Mouse (Mus musculus): ENCODE measurements around the gene Cpe.

Cpe gene

GRCm38 (mm10) chr8:64692651-64693201 is at the start of gene Cpe:
Gene Cpe, minus strand, starts transcription at chr8:64693054.
- peak; percentile 84 to 89 for DNase-seq

- DNase-seq, result no peak
Observed at GRCm38 (mm10) chr8:64740547-64741211, 47.8 kb upstream of the Cpe start.

DNA sequence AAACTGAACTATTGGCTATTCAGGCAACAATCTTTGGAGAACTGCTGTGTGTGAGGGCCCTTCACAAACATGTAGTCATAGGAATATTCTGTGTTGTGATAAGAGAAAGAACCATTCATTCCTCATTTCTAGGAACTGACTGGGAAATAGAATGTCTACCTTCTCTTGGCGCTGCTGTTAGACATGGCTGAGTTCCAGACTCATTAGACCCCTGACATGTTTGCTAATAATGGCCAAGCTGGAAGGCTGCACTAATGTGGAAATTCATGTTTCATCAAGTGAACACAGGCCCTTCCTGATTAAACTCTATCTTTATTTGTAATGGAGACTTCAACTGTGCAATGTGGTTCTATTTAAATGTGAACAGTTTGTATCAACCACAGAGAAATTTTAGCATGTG is 46.1 kb upstream of the Cpe start:
- DNase-seq, result no peak

- DNase-seq, result no peak
Observed at GRCm38 (mm10) chr8:64736767-64737323, 44.0 kb upstream of the Cpe start.

GRCm38 (mm10) chr8:64735161-64735560 is 42.3 kb upstream of the Cpe start:
- DNase-seq, result no peak

DNA sequence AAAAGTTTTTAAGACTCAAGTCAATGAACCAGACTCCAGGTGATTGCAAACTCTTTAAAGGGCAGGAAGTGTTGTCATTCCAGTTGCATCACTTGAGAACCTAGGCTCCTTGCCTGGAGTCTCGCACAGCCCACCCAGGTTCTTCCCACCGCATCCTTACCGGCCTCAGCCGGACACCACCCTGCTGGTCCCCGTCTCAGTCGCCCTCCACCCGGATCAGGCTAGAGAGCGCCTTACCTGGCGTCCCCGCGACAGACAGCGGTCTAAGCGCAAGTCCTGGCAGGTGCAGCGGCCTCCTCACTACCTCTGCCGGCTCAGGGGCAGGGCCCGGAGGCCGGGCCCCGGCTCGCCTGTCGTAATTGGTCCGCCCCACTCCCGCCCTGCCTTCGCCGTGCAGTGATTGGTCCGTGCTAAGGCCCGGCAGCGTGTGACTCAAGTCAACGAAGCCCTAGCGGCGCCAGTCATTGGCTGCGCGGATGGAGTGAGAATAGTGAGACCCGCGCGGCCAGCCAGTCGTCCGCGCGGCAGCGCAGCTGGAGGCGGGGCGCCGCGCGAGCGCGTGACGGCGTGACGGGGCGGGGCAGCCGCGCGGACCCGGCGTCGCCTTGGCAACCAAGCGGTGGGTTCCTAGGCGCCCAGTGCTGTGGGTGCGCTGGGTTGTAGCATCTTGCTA is 40.6 kb upstream of the Cpe start, which contains the start of gene Msmo1:
Gene Msmo1, minus strand, starts transcription at position 522 of the 673 bp plus-strand sequence.
- peak; percentile 95 to 98 for DNase-seq

- no peak for DNase-seq
Observed at GRCm38 (mm10) chr8:64732596-64732995, 39.7 kb upstream of the Cpe start.

DNA sequence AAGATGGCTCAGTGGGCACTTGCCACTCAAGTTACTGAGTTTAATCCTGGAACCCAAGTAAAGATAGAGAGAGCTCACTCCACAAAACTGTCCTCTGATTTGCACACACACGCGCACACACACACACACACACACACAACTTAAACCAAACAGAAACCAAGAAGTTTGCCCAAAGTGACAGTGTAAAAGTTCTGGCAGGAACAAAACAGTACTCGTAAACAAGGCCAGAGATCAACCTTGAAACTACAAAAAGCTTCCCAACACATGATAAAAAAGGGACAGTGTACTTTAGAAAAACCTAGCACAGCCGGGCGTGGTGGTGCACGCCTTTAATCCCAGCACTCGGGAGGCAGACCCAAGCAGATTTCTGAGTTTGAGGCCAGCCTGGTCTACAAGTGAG is 35.3 kb upstream of the Cpe start:
- no peak for DNase-seq

DNA sequence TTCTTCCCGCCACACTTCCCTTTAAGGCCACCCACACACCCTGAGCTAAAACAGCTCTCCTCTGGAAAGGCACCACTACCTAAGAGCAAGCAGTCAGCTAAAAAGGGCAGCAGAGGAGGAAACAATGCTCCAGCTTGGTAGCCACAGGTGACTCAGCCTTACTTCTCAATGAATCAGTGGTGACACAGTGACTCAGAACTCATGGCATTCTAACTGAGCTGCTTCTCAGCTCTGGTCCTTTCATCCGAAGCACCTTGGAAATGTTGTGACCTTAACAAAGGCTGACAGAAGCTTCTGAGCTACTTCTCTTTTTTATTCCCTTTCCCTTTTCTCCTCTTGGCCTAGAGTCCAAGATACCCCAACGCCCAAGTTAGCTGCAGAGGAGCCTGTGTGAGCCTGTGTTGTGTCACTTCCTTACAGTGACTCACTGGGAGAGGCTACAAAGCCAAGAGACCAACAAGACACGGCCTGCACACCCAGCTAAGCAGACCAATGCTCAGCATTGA is 33.4 kb upstream of the Cpe start:
- no peak for DNase-seq

- DNase-seq, result no peak
Observed at GRCm38 (mm10) chr8:64723206-64723605, 30.4 kb upstream of the Cpe start.

GRCm38 (mm10) chr8:64717868-64718267 is 25.0 kb upstream of the Cpe start:
- DNase-seq, result no peak

GRCm38 (mm10) chr8:64712499-64712898 is 19.6 kb upstream of the Cpe start:
- DNase-seq, result no peak

DNA sequence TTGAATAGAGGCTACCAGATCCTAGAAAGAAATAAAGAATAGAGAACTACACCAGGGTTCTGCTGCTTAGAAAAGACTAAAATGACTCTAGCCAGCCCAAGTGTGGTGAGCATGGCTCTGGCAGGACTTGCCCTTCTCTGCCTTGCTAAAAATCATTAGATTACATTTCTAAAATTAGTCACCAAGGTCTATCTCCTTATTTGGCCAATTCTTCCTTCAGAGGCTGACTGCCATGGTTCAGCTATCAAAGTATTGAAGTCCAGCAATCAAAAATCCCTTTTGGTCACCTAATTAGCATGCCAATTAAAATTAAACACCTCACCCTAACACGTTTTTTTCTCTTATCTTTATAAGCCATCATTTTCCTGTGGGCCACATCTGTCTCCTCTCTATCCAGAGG is 18.7 kb upstream of the Cpe start:
- DNase-seq, result no peak

GRCm38 (mm10) chr8:64707481-64707880 is 14.6 kb upstream of the Cpe start:
- DNase-seq, result no peak

DNA sequence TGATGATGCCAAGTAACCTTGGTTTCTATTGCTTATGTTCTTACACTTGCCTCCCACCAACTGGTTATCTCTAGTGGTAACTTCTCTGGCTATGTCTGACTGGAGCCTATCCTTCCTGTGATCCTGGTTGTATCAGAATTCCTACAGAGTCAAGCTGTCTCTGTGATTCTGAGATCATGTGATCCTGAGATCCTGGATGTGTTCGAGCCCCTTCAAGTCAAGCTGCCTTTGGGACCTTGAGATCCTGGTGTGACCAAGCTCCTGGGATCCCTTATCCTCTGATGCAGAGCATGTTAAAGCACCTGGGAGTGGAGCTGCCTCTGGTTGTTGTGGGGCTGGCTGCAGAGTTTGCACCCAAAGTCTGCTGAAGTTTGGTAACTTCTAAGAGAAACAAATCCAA is 10.3 kb upstream of the Cpe start:
- no peak for DNase-seq

- no peak for DNase-seq
Observed at GRCm38 (mm10) chr8:64691591-64692401, 1.1 kb downstream of the Cpe start.

DNA sequence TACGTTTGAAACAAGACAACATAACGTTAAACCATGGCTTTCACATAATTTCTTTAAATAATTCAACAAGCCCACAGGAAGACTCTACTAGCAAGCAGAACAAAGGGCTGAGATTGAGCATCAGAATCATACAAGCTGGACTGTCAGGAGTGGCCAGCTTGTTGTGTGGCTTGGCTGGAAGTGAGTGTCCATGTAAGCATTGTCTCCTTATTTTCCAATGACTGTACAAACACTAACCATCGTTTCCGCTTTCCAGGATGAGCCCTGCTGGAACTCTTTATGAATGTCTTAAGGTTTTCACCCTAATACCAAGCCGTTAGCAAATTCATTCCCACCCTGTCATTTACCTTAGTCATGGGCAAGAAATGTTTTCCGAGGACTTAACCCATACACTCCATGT is 2.0 kb downstream of the Cpe start:
- DNase-seq, result no peak

DNA sequence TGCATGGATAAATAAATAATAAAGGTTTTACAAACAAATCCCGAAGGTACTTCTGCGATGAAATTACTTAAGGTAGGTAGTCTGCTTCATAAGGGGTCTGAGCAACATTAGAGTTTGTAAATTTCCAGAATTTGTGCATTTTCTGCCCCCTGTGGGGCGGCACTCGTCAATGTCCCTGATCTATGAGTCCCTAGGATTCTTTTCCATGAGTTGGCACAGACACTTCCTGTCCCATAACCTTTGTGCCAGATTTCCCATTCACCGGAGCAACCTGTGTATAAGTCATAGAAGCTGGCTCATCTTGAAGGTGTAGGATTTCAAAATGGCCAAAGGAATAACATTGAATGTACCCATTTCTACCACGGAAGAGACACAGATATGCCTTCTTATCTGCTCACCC is 2.5 kb downstream of the Cpe start:
- DNase-seq, result no peak

DNA sequence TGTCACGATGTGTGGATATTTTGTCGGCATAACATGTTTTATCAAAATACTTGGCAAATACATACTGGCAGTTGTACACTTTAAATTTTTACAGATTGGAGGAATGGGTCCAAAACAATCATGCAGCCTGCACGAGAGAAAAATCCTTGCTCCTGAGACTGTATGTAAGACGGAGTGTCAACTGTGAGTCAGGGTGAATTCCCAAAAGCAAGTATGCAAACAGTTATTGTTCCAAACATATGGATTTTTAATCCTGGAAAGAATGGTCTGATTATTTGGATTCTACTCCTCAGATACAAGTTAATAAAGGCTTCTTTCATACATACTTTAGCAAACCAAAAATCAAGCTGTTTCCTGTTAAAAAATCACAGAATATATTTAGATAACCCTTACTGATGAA is 4.1 kb downstream of the Cpe start:
- no peak for DNase-seq

DNA sequence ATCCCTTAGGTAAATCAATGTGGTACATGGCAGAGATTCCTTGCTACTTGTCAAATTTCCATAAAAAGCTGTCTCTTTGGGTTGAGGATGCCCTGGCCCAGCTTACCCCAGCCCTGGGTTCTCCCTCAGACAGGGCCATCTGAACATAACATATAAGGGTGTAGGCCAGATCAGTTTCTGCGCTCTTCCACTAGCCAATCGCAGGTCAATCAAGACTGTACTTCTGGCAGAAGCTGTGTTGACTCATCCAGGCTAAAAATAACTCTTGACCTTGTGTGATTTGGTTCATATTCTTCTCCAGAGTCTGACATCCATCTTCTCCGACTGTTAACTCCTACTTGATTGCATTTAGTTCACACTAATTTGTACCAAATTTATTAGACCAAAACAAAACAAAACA is 4.7 kb downstream of the Cpe start:
- DNase-seq, result no peak

DNA sequence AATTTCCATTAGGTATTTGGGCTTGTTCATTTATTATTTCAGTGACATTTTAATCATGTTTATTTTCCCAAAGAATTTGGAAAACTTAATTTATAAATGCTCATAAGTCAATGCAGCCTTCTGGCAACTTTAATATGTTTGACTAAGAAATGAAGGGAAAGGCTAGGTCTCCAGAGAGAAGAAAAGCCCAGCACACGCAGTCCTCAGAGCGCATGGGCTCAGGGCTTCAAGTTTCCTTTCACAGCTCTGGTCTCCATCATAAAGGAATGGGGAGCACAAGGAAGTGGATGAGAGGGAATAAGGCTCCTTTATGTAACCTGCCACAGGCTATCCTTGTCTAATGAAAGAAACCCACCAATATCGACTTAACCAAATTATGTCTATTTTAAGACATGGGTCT is 10.4 kb downstream of the Cpe start:
- peak in 1 of 2 experiments; percentile 25 for DNase-seq

GRCm38 (mm10) chr8:64676381-64676780 is 16.5 kb downstream of the Cpe start:
- DNase-seq, result no peak

Measured in kidney, postnatal 4 days (tissue).